Mouse (Mus musculus) brain, embryonic 14.5 days (tissue): ENCODE data around the gene Cdca7. TPM values are rescaled to one million over a fixed set of nuclear protein-coding genes. Genes with fewer than 3 reads are reported as not detected.

Experiments
- DNase-seq: peaks from one replicate; pipeline ENCODE4 v3.0.0-alpha.2; 2011; ENCODE audit warnings: low read depth
- CTCF ChIP-seq: fragments of 200-500 bp; IDR thresholded peaks from 2 replicates; pipeline ENCODE4 v1.5.1; 2012; ENCODE audit warnings: inconsistent platforms, mild to moderate bottlenecking, moderate library complexity, borderline replicate concordance; ENCODE audit not compliant: insufficient read depth, insufficient read length; ENCODE audit errors: extremely low read depth
- POLR2A ChIP-seq: fragments of 200-500 bp; IDR thresholded peaks from 2 replicates; pipeline ENCODE4 v1.6.1; 2012; ENCODE audit warnings: mild to moderate bottlenecking, inconsistent platforms, borderline replicate concordance; ENCODE audit not compliant: poor library complexity, insufficient read depth, insufficient read length, severe bottlenecking; ENCODE audit errors: extremely low read depth
- polyA plus RNA-seq: library from polyadenylated mRNA; depleted of rRNA; stranded (reverse); fragments of >200 nt; gene quantifications from 2 replicates; pipeline ENCODE4 v1.2.3, GENCODE M21; 2012; rRNA removed

Gene Cdca7
- 48.7 and 107 TPM in 2 replicates for polyA plus RNA-seq

DNA sequence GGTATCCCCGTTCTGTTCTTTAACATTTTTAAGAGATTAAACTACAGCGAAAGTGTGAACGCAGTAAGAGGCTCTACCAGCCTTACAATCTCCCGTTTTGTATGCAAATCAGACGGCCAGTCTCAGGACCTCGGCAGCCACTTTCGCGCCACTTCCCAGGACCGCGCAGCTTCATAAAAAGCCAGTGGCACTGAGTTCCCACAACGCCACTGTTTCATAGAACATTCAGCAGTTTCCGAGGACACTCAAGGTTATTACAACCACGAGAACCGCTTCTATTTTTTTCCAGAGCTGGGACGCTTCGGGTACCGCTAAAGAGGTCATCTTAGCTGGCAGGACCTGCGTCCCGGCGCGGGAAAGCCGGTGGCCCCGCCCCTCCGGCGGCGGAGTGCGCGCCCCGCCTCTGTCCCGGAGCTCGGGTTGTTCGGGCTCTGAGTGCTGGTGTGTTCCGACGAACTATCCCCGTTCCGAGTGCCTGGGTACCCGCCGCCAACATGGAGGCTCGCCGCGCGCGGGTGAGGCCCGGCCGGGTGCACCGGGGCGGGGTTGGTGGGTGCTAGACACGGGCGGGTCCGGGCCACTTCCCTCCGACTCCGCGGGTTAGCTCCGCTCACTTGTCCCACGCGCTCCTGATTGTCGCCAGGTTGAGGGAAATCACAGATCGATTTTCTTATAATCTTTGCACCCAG lies at the start of gene Cdca7:
Cdca7 (plus strand) TSS at position 363 of the 689 bp plus-strand sequence.
- TF ChIP-seq POLR2A (peak; percentile 46; the same call in 1 of the 2 replicates), CTCF (no peak)
- DNase-seq = peak; percentile 89

DNA sequence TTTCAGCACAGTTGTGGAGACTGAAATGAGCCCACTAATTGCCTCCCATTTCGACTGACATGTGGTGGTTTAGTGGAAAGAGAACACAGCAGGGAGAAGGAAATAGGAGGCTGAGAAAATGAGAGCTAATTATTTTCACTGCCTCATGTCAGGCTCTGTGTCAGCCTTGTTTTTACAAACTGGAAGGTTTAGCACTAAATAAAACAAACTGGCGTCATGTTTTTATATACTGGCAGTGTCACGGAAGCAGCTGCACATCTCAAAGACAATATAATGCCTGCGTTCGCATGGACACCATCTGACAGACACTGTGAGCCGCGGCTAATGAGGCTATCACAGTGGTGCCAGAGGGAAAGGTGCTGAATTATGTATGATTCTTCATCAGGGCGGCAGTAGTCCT lies 49.2 kb upstream of the Cdca7 start:
- TF ChIP-seq CTCF (no peak), POLR2A (no peak)
- DNase-seq = peak; percentile 98

DNA sequence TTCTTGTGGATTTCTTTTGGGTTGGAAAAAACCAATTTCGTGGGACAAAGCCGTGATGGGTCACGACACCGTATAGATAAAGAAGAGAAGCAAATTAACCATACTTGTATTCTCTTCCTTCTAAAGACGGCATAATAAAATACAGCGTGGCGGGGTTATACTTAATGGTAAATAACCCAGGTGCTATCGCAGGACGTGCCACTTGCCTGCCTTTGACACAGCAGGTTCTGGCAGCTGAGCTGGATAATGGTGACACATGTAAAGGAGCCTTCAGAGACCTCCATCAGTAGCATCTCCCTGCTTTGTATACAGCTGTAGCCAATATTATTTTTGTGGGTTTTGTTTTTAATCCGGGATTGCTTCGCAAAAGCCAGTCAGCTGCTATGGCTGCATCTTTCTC lies 48.7 kb upstream of the Cdca7 start:
- peak; percentile 88 for DNase-seq
- TF ChIP-seq POLR2A (no peak), CTCF (no peak)

DNA sequence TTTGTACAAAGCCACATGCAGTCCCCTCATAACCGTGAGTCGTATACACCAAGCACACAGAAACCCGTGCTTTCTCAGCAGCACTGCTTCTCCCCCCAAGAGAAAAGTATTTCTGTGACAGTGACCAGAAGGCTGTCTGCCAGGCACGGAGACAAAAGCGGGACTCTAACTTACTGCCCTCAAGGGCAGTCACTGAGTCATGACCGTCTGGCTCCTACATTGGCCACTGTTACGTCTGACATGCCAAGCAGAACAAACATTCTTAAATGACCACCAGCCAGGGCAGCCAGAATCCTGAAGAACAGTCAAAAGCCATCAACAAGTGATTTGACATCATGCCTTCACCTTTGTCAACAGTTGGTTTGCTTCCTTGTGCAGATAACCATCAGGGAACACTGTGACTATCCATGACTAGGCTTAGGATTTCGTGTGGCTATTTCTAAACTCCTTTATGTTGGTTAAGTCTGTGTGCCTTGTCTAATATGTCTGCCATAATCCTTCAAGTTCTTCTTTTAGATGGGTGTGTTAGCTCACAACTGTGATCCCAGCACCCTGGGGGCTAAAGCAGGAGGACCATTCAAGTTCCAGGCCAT lies 36.9 kb upstream of the Cdca7 start:
- DNase-seq = no peak
- no peak for TF ChIP-seq POLR2A
- no peak for TF ChIP-seq CTCF

DNA sequence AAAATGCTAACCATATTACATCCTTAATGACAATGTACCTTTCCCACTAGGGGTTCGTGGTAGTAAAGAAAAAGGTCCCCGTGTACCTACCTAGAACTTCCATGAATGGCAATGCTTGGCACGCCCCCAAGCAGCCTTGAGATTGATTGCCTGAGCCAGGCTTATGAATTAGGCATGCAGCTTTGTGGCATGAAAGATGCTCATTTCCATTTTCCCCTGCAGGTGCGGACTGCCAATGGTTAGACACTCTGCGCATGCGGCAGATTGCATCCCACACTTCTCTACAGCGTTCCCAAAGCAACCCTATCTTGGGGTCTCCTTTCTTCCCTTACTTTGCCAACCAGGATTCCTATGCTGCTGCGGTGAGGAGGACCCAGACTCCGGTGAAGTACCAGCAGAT lies 34.9 kb upstream of the Cdca7 start:
- peak; percentile 89 for DNase-seq
- TF ChIP-seq CTCF = no peak
- TF ChIP-seq POLR2A = no peak

DNA sequence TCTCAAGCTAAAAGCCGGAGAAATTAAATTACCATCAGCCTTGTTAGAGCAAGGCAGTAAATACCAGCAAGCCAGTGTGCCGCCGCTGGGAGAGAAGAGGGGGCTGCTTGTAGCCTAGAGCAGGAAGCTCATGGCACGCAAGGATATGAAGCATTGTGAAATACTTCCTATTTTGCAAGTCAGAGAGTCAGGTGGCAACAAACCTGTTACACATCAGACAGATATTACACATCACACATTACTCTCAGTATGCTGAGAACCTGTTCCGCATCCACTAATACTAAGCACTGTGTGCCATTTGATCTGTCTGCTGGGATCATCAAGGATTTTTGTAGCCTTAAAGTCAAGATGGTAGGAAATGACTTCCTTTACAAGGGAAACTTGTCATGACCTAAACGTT lies 33.1 kb upstream of the Cdca7 start:
- TF ChIP-seq POLR2A = no peak
- no peak for TF ChIP-seq CTCF
- DNase-seq = no peak

DNA sequence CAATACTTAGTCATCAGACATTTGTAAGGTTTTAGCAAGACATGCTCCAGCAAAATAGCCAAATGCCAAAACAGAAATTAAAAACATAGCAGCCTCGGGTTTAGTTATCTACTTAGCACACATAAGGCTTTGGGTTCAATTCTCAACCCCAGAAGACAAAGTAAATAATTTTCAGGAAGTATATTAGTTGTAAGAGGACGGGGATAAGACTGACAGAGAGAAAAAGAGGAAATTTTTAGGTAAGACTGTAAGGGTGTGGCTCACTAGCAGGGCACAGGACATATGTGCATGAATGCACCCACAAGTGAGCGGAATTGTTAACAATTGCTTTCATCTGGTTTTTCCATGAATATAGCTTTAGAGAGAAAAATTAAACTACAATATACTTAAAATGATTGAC lies 32.0 kb upstream of the Cdca7 start:
- no peak for DNase-seq
- TF ChIP-seq CTCF (no peak), POLR2A (no peak)

DNA sequence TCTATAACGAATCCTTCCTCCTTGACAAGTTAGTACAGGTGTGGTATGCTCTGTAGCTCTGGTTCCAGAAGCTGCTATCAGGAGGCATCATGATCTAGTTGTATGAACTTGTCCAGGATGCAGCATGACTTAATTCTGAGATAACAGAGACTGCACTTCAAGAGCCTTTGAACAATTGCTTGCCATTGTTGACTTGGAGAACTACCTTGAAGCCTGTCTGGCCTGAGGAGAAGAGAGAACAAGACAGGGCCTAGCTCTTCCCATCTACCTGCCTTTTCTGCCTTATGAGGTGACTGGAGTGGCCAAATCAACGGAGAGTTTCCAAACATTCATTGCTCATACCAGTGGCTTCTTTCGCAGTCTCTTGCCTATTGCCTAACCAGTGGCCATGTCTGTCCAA lies 29.9 kb upstream of the Cdca7 start:
- no peak for TF ChIP-seq CTCF
- no peak for TF ChIP-seq POLR2A
- no peak for DNase-seq

DNA sequence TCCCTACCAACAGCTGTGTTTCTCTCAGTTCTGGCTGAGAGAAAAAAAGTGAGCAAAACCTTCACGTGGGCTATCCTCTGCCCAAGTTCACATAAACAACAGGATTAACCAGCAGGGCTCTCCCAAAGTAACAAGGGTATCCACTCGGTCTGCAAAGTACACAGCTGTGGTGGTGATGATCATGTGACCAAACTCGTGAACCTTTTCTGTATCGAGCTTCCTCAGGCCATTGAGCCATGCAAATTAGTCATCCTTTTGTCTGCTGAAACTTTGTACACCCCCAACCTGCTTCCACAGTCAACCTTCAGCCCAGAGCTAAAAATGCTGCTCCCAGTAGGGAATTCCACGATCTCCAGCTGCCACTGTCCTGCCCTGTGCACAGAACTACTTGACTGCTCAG lies 29.3 kb upstream of the Cdca7 start:
- no peak for DNase-seq
- no peak for TF ChIP-seq POLR2A
- TF ChIP-seq CTCF = no peak

DNA sequence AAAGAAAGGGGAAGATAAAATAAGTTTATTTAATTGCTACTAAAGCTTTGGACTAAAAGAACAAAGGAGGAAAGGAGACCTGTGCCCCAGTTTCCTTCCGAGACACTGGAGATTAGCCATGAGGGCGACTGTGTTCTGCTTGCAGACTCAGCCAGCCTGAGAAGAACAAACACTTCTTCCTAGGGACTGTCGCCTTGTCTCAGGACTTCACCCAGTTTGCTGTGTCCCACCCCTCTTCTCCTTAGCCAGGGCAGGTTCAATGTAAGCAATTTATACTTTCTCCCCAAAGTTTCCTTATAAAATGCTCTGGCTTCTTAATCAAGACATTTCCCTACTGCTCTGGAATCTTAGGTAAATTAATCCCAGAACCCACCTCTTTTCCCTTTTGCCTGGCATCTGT lies 22.4 kb upstream of the Cdca7 start:
- TF ChIP-seq POLR2A (no peak), CTCF (no peak)
- no peak for DNase-seq

DNA sequence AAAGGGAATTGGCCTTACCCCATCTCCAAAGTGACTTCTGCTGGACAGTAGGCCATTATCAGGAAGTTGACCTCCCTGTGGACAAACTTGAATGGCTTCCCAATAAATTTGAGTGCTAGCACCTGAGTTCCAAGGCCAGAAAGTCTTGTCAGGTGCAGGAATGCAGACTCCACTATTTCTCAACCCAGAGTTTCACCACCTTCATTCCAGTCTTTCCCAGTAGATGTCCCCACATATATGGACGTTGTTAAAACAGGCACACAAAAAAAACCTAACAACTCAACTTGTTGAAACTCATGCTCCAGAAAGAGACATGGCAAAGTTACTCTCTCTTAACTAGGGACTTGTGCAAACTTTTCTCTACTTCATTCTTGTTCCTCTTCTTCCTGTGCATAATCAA lies 19.8 kb upstream of the Cdca7 start:
- DNase-seq = no peak
- no peak for TF ChIP-seq POLR2A
- no peak for TF ChIP-seq CTCF
